Mouse (Mus musculus) gonadal fat pad, adult 2 months (tissue): Measurements from ENCODE around the gene Dmrta2. TPM values are rescaled to one million over a fixed set of nuclear protein-coding genes. Genes with fewer than 3 reads are reported as not detected.

Experiments
- DNase-seq: peaks from one replicate; pipeline ENCODE4 v3.0.0-alpha.2; 2012; ENCODE audit warnings: low read depth
- polyA plus RNA-seq: library from polyadenylated mRNA; depleted of rRNA; stranded (reverse); fragments of >200 nt; gene quantifications from 2 replicates; pipeline ENCODE4 v1.2.3, GENCODE M21; 2012

Gene Dmrta2
- polyA plus RNA-seq, 1 experiment = 0.20 TPM

GRCm38 (mm10) chr4:109979461-109980320 is 1.8 kb downstream of the Dmrta2 start:
- DNase-seq = no peak

- no peak for DNase-seq
These were observed 2.6 kb downstream of the Dmrta2 start for GRCm38 (mm10) chr4:109980321-109981082.

- no peak for DNase-seq
These were observed 3.4 kb downstream of the Dmrta2 start for GRCm38 (mm10) chr4:109981083-109981870.

- DNase-seq = no peak
These were observed 4.2 kb downstream of the Dmrta2 start for GRCm38 (mm10) chr4:109981871-109982680.

GRCm38 (mm10) chr4:109982681-109983265 is 4.9 kb downstream of the Dmrta2 start:
- no peak for DNase-seq

GRCm38 (mm10) chr4:109983281-109984001 is 5.6 kb downstream of the Dmrta2 start:
- no peak for DNase-seq

- DNase-seq = no peak
These were observed 6.2 kb downstream of the Dmrta2 start for GRCm38 (mm10) chr4:109984011-109984411.

GRCm38 (mm10) chr4:109984496-109985423 is 6.9 kb downstream of the Dmrta2 start:
- DNase-seq = no peak

GRCm38 (mm10) chr4:109985424-109986172 is 7.7 kb downstream of the Dmrta2 start:
- DNase-seq = no peak

- DNase-seq = no peak
These were observed 8.4 kb downstream of the Dmrta2 start for GRCm38 (mm10) chr4:109986301-109986700.

GRCm38 (mm10) chr4:109986748-109987355 is 9.0 kb downstream of the Dmrta2 start:
- no peak for DNase-seq

- no peak for DNase-seq
These were observed 9.9 kb downstream of the Dmrta2 start for GRCm38 (mm10) chr4:109987560-109988362.

- DNase-seq = no peak
These were observed 10.6 kb downstream of the Dmrta2 start for GRCm38 (mm10) chr4:109988411-109988810.

GRCm38 (mm10) chr4:109989213-109989612 is 11.4 kb downstream of the Dmrta2 start:
- no peak for DNase-seq

GRCm38 (mm10) chr4:110006044-110006443 is 28.2 kb downstream of the Dmrta2 start:
- DNase-seq = no peak

GRCm38 (mm10) chr4:110019145-110019544 is 41.3 kb downstream of the Dmrta2 start:
- no peak for DNase-seq

GRCm38 (mm10) chr4:110020255-110020654 is 42.4 kb downstream of the Dmrta2 start:
- no peak for DNase-seq
